Mouse (Mus musculus) ES-E14 (cell line): ENCODE measurements around the gene Gfpt1.

Experiments used
- CHD2 ChIP-seq: IDR thresholded peaks from 2 replicates; pipeline ENCODE4 v1.6.1; 2014; ENCODE audit warnings: mild to moderate bottlenecking, low read depth, low read length, inconsistent platforms
- MAFK ChIP-seq: IDR thresholded peaks from 2 replicates; pipeline ENCODE4 v1.6.1; 2014; ENCODE audit warnings: mild to moderate bottlenecking, low read depth, low read length, inconsistent platforms; ENCODE audit not compliant: insufficient read depth
- ZC3H11A ChIP-seq: IDR thresholded peaks from 2 replicates; pipeline ENCODE4 v1.6.1; 2012; ENCODE audit warnings: low read depth, mild to moderate bottlenecking, inconsistent platforms, low read length, borderline replicate concordance

GRCm38 (mm10) chr6:87059754-87060153, 17.1 kb downstream of the Gfpt1 start:
- TF ChIP-seq MAFK (no peak), CHD2 (no peak), ZC3H11A (no peak)
